Mouse (Mus musculus): Measurements from ENCODE around the gene Kctd18. TPM values are rescaled to one million over a fixed set of nuclear protein-coding genes. Genes with fewer than 3 reads are reported as not detected.
"Not testable (repeated sequence)": the region's sequence is repeated elsewhere in the genome, so short reads cannot be mapped to it uniquely, and the experiment has no call there.

The Kctd18 gene
- polyA plus RNA-seq, 1 experiment from 2014 or later, result 15.7 TPM

DNA sequence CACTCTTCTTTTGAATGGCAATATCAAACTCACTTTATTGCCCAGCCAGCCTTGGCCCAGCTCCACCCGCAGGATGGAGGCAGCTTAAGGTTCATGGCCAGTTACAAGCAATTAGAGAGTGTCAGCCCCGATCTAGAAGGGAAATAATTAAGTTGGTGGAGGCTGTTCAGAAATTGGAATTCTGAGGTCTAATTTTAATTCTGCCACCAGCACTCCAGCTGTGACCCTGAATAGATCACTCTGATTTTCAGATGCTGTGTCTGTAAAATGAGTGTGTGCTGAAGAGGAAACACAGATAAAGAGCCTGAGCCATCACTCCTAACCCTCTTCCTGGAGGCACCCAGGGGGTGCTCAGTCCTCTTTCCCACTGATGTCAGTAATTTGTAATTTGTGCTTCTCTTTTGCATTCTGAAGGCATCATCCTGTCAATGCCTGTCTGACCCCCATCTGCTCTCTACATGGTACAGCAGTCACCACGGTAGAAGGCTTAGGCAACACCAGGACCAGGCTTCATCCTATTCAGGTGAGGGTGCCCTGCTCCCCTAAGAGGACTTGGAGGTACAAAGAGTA is 28.1 kb upstream of the Kctd18 start:
- Histone ChIP-seq H3K36me3 (ENCODE audit: control insufficient read depth, insufficient read depth, low read length) (no peaks in the 10 kb centered on the region), H3K9me3 (ENCODE audit: control insufficient read depth, low read length) (no peaks in the 10 kb centered on the region), H3K27me3 (ENCODE audit: control insufficient read depth, insufficient read depth, low read length) (no peaks in the 10 kb centered on the region), H3K9ac (ENCODE audit: low read length) (no peak overlapping the region), H3K27ac (replicated peaks; ENCODE audit: low read depth, low read length) (no peak overlapping the region), H3K4me2 (ENCODE audit: low read depth, severe bottlenecking) (no peak overlapping the region), H3K4me1 (ENCODE audit: control insufficient read depth, insufficient read depth, low read length) (no peaks in the 10 kb centered on the region), H3K4me3 (ENCODE audit: low read depth, low read length) (no peak overlapping the region)
- 45% methylated on average over 3 of the region's 3 CpGs for WGBS
- DNase-seq (ENCODE audit: low spot score), result no peak
- no peak for ATAC-seq (ENCODE audit: insufficient number of reproducible peaks, low FRiP score, low TSS enrichment, low read depth)

DNA sequence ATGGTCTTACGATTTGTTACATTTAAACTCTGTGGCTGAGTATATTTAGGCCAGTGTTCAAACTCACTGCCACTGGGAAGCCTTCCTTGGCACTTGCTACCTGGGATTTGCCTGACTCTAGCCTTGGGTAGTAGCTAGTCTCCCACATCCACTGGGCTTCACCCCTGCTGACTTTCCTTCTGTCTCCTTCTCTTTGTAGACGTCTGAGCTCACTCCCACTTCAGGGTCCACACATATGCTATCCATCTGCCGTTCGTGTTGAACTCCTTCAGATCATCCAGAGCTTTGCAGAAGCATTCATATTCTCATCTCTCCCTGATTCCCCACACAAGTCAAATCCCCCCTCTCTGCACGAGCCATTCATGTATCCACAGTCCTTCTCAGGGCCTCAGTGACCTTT is 26.8 kb upstream of the Kctd18 start:
- no peak for DNase-seq (ENCODE audit: low spot score)
- Histone ChIP-seq H3K9ac (ENCODE audit: low read length) (no peak overlapping the region), H3K36me3 (ENCODE audit: control insufficient read depth, insufficient read depth, low read length) (no peaks in the 10 kb centered on the region), H3K4me3 (ENCODE audit: low read depth, low read length) (no peak overlapping the region), H3K9me3 (ENCODE audit: control insufficient read depth, low read length) (no peaks in the 10 kb centered on the region), H3K4me1 (ENCODE audit: control insufficient read depth, insufficient read depth, low read length) (no peaks in the 10 kb centered on the region), H3K4me2 (ENCODE audit: low read depth, severe bottlenecking) (no peak overlapping the region), H3K27me3 (ENCODE audit: control insufficient read depth, insufficient read depth, low read length) (no peaks in the 10 kb centered on the region), H3K27ac (replicated peaks; ENCODE audit: low read depth, low read length) (no peak overlapping the region)
- WGBS, result 70% methylated on average over 5 of the region's 5 CpGs
- no peak for ATAC-seq (ENCODE audit: insufficient number of reproducible peaks, low FRiP score, low TSS enrichment, low read depth)

DNA sequence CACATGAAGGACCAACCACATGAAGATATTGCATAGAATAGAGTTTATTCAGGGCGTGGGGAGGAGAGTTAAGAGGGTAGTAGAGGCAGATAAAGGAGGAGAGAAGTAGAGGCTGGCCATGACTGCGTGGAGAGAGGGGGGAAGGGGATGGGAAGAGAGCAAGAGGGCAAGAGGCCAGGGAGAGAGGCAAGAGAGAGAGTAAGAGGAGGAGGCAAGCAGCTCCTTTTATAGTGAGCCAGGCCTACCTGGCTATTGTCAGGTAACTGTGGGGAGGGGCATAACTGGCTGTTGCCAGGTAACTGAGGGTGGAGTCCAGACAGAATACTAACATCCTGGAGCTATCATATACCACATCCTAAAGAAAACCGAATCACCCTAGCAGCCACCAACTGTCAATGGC is 26.3 kb upstream of the Kctd18 start:
- Histone ChIP-seq H3K9ac (ENCODE audit: low read length) (no peak overlapping the region), H3K4me2 (ENCODE audit: low read depth, severe bottlenecking) (no peak overlapping the region), H3K36me3 (ENCODE audit: control insufficient read depth, insufficient read depth, low read length) (no peaks in the 10 kb centered on the region), H3K4me1 (ENCODE audit: control insufficient read depth, insufficient read depth, low read length) (no peaks in the 10 kb centered on the region), H3K27me3 (ENCODE audit: control insufficient read depth, insufficient read depth, low read length) (no peaks in the 10 kb centered on the region), H3K27ac (replicated peaks; ENCODE audit: low read depth, low read length) (no peak overlapping the region), H3K9me3 (ENCODE audit: control insufficient read depth, low read length) (no peaks in the 10 kb centered on the region), H3K4me3 (ENCODE audit: low read depth, low read length) (no peak overlapping the region)
- 64% methylated on average over 3 of the region's 3 CpGs for WGBS
- DNase-seq (ENCODE audit: low spot score) (no peak), ATAC-seq (ENCODE audit: insufficient number of reproducible peaks, low FRiP score, low TSS enrichment, low read depth) (no peak)

DNA sequence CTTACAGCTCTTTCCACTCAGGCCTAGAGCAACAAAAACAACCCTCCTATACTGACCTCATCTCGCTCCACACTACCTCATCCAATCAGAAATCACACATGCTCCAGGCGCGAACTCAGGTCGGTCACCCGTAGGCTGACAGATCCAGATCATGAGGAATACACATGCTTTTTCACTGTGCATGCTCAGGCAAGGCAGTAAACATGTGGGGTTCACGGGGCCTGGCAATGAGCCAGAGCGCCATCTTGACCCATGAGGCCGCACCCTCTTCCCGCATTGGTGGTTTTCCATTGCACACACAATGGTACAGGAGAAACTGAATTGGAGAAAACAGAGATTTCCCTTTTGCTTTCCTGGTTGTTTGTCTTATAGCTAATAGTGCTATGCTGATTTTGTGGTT is 18.6 kb upstream of the Kctd18 start:
- not testable (repeated sequence) for ATAC-seq (ENCODE audit: insufficient number of reproducible peaks, low FRiP score, low TSS enrichment, low read depth); H3K27ac ChIP-seq (replicated peaks; ENCODE audit: low read depth, low read length); H3K36me3 ChIP-seq (ENCODE audit: control insufficient read depth, insufficient read depth, low read length); H3K27me3 ChIP-seq (ENCODE audit: control insufficient read depth, insufficient read depth, low read length); H3K9me3 ChIP-seq (ENCODE audit: control insufficient read depth, low read length); H3K4me3 ChIP-seq (ENCODE audit: low read depth, low read length); H3K9ac ChIP-seq (ENCODE audit: low read length); H3K4me2 ChIP-seq (ENCODE audit: low read depth, severe bottlenecking); H3K4me1 ChIP-seq (ENCODE audit: control insufficient read depth, insufficient read depth, low read length)
- DNase-seq (ENCODE audit: low spot score), result peak; percentile 17
- 94% methylated on average over 9 of the region's 9 CpGs for WGBS

DNA sequence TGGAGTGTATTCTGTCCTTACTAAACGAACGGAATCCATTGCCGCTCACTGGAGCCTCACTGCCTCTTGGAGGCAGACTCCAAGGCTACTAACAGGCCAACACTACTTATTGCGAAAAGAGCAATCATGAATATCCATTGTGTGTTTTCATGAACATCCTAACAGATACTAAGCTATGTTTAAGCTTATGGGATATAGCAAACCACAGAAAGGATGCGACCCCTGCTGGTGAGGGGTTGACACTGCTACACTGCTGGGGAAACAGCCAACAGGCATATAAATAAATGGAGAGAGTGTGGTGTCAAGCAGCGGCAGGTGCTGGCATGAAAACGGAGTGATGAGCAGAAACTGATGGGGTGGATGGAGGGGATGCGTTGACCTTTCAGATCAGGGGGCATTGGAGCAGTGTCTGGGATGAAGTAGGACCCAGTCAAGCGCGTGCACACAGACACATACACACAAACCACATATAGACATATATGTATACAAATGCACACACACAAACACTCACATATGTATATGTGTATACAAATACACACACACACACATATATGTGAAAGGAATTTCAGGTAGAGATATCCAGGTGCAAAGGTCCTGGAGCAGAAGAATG is 12.5 kb upstream of the Kctd18 start:
- peak; percentile 51; the same call in 1 of the 2 replicates for ATAC-seq (ENCODE audit: insufficient number of reproducible peaks, low FRiP score, low TSS enrichment, low read depth)
- H3K9me3 ChIP-seq (ENCODE audit: control insufficient read depth, low read length), result no peaks in the 10 kb centered on the region

DNA sequence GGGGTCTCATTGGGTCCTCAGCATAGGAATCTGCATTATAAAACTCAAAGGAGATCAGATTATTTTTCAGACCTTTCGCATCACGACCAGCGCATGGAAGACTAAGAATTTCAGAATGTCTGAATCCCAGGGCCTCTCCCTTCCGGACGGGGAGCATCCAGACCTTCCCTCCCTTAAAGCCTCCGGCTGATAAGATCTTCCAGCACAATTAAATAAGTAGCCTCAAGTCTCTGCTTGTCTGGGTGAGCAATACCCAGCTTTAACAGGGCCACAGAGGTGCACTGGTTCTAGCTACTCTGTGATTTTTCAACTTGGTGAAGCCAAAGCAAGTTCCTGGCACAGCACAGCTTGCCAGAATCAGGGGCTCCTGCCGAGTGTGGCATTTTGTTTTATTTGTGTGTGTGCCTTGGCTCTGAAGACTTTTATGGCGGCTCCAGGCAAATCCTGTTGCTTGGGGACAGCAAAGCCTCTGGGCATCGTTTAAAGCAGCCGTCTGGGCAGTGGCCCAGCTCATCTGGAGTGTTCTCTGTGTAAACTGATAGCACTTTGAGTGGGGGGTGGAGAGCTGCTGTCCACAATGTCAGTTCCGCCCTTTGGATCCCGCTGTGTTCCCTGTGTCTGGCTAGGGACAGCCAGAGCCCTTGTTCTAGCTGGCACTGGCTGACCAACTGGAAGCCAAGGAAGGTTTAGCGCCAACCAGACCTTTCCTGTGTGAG is 11.6 kb upstream of the Kctd18 start:
- WGBS, result 22% methylated on average over 13 of the region's 13 CpGs
- DNase-seq (ENCODE audit: low spot score), result peak; percentile 34

More for the DNA sequence above, 12.5 kb upstream of the Kctd18 start:
- H3K36me3 ChIP-seq (ENCODE audit: control insufficient read depth, insufficient read depth, low read length), result no peaks in the 10 kb centered on the region
- no peaks in the 10 kb centered on the region for H3K27me3 ChIP-seq (ENCODE audit: control insufficient read depth, insufficient read depth, low read length)
- no peak overlapping the region for H3K9ac ChIP-seq (ENCODE audit: low read length)
- 64% methylated on average over 10 of the region's 10 CpGs for WGBS
- no peak overlapping the region for H3K4me2 ChIP-seq (ENCODE audit: low read depth, severe bottlenecking)
- H3K4me3 ChIP-seq (ENCODE audit: low read depth, low read length), result no peak overlapping the region
- peak; percentile 84 for DNase-seq (ENCODE audit: low spot score)
- H3K27ac ChIP-seq (replicated peaks; ENCODE audit: low read depth, low read length), result no peak overlapping the region
- peaks cover 12% of the 10 kb centered on the region for H3K4me1 ChIP-seq (ENCODE audit: control insufficient read depth, insufficient read depth, low read length)

DNA sequence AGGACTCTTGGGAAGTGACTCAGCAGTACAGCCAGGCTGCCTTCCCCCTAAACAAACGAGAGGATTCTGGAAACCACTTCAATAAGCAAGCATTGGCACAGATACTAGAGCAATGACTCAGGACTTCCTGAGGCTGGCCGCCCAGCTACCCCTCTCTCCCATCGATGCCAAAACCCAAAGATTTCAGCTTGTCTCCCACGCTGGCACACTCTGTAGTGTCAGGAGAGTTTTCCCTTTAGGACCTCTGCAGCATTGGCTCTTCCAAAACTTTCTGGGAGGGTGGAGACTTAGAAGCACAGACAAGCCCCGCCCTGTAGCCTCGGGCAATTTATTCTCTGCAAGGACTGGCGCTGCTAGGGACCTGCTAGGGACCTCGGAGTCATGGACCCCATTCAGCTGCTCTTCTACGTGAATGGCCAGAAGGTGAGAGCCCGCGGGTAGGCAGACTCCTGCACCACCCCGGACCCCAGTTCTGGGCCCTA is 10.9 kb upstream of the Kctd18 start, which contains the start of gene Aox1:
Gene Aox1 (plus strand): TSS at position 296 of the 482 bp plus-strand sequence.
- no peaks in the 10 kb centered on the region for H3K9me3 ChIP-seq (ENCODE audit: control insufficient read depth, low read length)
- H3K4me3 ChIP-seq (ENCODE audit: low read depth, low read length), result peak within 1 kb of the TSS; percentile 20; the same call in 1 of the 2 replicates
- H3K9ac ChIP-seq (ENCODE audit: low read length), result peak within 1 kb of the TSS; percentile 30; the same call in 1 of the 2 replicates
- H3K27ac ChIP-seq (replicated peaks; ENCODE audit: low read depth, low read length), result no peak within 1 kb of the TSS
- ATAC-seq (ENCODE audit: insufficient number of reproducible peaks, low FRiP score, low TSS enrichment, low read depth) (no peak), DNase-seq (ENCODE audit: low spot score) (peak; percentile 59)
- H3K4me2 ChIP-seq (ENCODE audit: low read depth, severe bottlenecking), result peak within 1 kb of the TSS; percentile 35
- H3K27me3 ChIP-seq (ENCODE audit: control insufficient read depth, insufficient read depth, low read length), result no peaks in the 10 kb centered on the region
- H3K4me1 ChIP-seq (ENCODE audit: control insufficient read depth, insufficient read depth, low read length), result peaks cover 12% of the 10 kb centered on the region
- WGBS, result 11% methylated on average over 12 of the region's 12 CpGs
- no peaks in the 10 kb centered on the region; the same call in 1 of the 2 replicates for H3K36me3 ChIP-seq (ENCODE audit: control insufficient read depth, insufficient read depth, low read length)

More for the DNA sequence above, 11.6 kb upstream of the Kctd18 start:
- Histone ChIP-seq H3K9me3 (ENCODE audit: control insufficient read depth, low read length) (no peaks in the 10 kb centered on the region), H3K36me3 (ENCODE audit: control insufficient read depth, insufficient read depth, low read length) (no peaks in the 10 kb centered on the region; the same call in 1 of the 2 replicates), H3K4me2 (ENCODE audit: low read depth, severe bottlenecking) (peak overlapping the region; percentile 35), H3K4me1 (ENCODE audit: control insufficient read depth, insufficient read depth, low read length) (peaks cover 12% of the 10 kb centered on the region), H3K4me3 (ENCODE audit: low read depth, low read length) (peak overlapping the region; percentile 20; the same call in 1 of the 2 replicates), H3K27ac (replicated peaks; ENCODE audit: low read depth, low read length) (no peak overlapping the region), H3K27me3 (ENCODE audit: control insufficient read depth, insufficient read depth, low read length) (no peaks in the 10 kb centered on the region), H3K9ac (ENCODE audit: low read length) (peak overlapping the region; percentile 30; the same call in 1 of the 2 replicates)
- no peak for ATAC-seq (ENCODE audit: insufficient number of reproducible peaks, low FRiP score, low TSS enrichment, low read depth)

DNA sequence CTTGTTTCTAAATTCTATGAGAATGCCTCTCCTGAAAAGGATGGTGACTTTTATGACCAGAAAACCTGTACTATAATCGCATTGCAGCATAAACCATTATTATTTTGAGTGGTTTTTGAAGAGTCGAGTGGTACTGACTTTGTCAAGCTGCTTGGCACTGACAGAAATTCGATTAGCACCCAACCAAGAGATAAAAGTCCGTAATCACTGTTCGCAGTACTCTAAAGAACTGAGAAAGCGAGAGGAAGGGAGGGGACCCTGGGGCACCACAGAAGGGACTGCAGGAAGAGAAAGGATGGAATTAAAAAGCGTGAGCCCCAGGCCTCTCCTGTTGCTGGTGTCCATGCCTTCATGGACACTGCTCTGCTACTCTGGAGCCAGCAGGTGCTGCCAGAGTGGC is 9.0 kb upstream of the Kctd18 start:
- Histone ChIP-seq H3K9ac (ENCODE audit: low read length) (no peak overlapping the region), H3K27ac (replicated peaks; ENCODE audit: low read depth, low read length) (no peak overlapping the region), H3K36me3 (ENCODE audit: control insufficient read depth, insufficient read depth, low read length) (peaks cover 2% of the 10 kb centered on the region; the same call in 1 of the 2 replicates), H3K9me3 (ENCODE audit: control insufficient read depth, low read length) (no peaks in the 10 kb centered on the region), H3K27me3 (ENCODE audit: control insufficient read depth, insufficient read depth, low read length) (no peaks in the 10 kb centered on the region), H3K4me3 (ENCODE audit: low read depth, low read length) (no peak overlapping the region), H3K4me1 (ENCODE audit: control insufficient read depth, insufficient read depth, low read length) (peaks cover 12% of the 10 kb centered on the region), H3K4me2 (ENCODE audit: low read depth, severe bottlenecking) (no peak overlapping the region)
- ATAC-seq (ENCODE audit: insufficient number of reproducible peaks, low FRiP score, low TSS enrichment, low read depth) (no peak), DNase-seq (ENCODE audit: low spot score) (no peak)
- WGBS, result 85% methylated on average over 7 of the region's 7 CpGs
